Mouse (Mus musculus) forebrain, embryonic 12.5 days (tissue): Measurements from ENCODE around the gene Elane. TPM values are rescaled to one million over a fixed set of nuclear protein-coding genes. Genes with fewer than 3 reads are reported as not detected.
"Not testable (repeated sequence)": the region's sequence is repeated elsewhere in the genome, so short reads cannot be mapped to it uniquely, and the experiment has no call there.

Experiments used
- ATAC-seq: fragments of 200-750 bp; cut with Nextera tagmentation; 2 replicates; pipeline ENCODE4 v1.8.0; 2017; ENCODE audit warnings: moderate TSS enrichment; ENCODE audit not compliant: low FRiP score
- H3K27ac ChIP-seq: fragments of 300-500 bp; sonication (generic); 2 replicates; pipeline ENCODE4 v1.5.1; 2016; ENCODE audit warnings: mild to moderate bottlenecking
- H3K27me3 ChIP-seq: fragments of 300-500 bp; sonication (generic); 2 replicates; pipeline ENCODE4 v1.6.1; 2016; ENCODE audit warnings: mild to moderate bottlenecking
- H3K36me3 ChIP-seq: fragments of 300-500 bp; sonication (generic); replicated peaks from 2 replicates; pipeline ENCODE4 v1.6.1; 2016; ENCODE audit warnings: mild to moderate bottlenecking
- H3K4me1 ChIP-seq: fragments of 300-500 bp; sonication (generic); 2 replicates; pipeline ENCODE4 v1.6.1; 2016
- H3K4me2 ChIP-seq: fragments of 300-500 bp; sonication (generic); 2 replicates; pipeline ENCODE4 v1.6.1; 2016; ENCODE audit warnings: mild to moderate bottlenecking, moderate library complexity
- H3K4me3 ChIP-seq: fragments of 300-500 bp; sonication (generic); replicated peaks from 2 replicates; pipeline ENCODE4 v1.5.1; 2016; ENCODE audit warnings: mild to moderate bottlenecking
- H3K9ac ChIP-seq: fragments of 300-500 bp; sonication (generic); 2 replicates; pipeline ENCODE4 v1.6.1; 2016; ENCODE audit warnings: mild to moderate bottlenecking
- H3K9me3 ChIP-seq: fragments of 300-500 bp; sonication (generic); 2 replicates; pipeline ENCODE4 v1.6.1; 2016
- WGBS: fragments of 180-500 bp; shearing (Covaris S2); methylation state at CpG from one replicate; pipeline ENCODE4 v1.1.7; 2016; 5-methylcytosine and 5-hydroxymethylcytosine counted together
- polyA plus RNA-seq: library from polyadenylated mRNA; unstranded; fragments of >200 nt; fragmentation: Nextera tagmentation; extraction: Ambion mirVana; gene quantifications from 2 replicates; pipeline ENCODE4 v1.2.1, GENCODE M21; 2016

Gene Elane
- polyA plus RNA-seq, 1 experiment from 2014 or later: not detected

DNA sequence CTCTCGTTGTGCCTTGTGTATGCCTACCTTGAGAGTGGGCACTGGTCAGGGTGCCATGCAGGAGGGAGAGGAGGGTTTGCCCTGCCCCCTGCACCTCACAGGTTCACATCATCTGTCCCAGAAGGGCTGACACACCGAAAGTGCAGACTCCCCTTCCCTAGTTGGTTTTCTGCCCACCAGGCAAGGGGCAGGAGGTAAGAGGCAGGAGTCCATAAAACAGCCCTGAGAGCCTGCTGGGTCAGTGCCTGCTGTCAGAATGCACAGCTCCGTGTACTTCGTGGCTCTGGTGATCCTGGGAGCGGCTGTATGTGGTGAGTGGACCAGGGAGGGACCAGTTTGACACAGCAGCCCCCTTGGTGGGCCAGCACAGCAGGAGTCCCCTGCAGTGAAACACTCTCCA lies 4.6 kb downstream of the Elane start, which contains the start of gene Cfd:
Gene Cfd (plus strand): TSS at position 184 of the 400 bp plus-strand sequence.
- H3K36me3 ChIP-seq: peaks cover 14% of the 10 kb centered on the region
- peaks cover 41% of the 10 kb centered on the region for H3K27me3 ChIP-seq
- ATAC-seq: no peak
- H3K4me2 ChIP-seq: no peak within 1 kb of the TSS
- H3K4me1 ChIP-seq: no peaks in the 10 kb centered on the region
- no peak within 1 kb of the TSS for H3K9ac ChIP-seq
- H3K9me3 ChIP-seq: no peaks in the 10 kb centered on the region
- no peak within 1 kb of the TSS for H3K4me3 ChIP-seq
- no peak within 1 kb of the TSS for H3K27ac ChIP-seq
- whole genome bisulfite sequencing: 38% methylated on average over 5 of the region's 5 CpGs

GRCm38 (mm10) chr10:79892451-79893118 lies 6.5 kb downstream of the Elane start:
- H3K4me2 ChIP-seq, H3K4me3 ChIP-seq, H3K9ac ChIP-seq, H3K9me3 ChIP-seq, H3K4me1 ChIP-seq: not testable (repeated sequence)
- WGBS: 44% methylated on average over 22 of the region's 22 CpGs
- Histone ChIP-seq H3K36me3 (peaks cover 33% of the 10 kb centered on the region), H3K27me3 (peaks cover 51% of the 10 kb centered on the region), H3K27ac (0 out of 2 replicates have a peak overlapping the region, but pooled peaks have one; percentile 36)
- ATAC-seq: peak; percentile 66

DNA sequence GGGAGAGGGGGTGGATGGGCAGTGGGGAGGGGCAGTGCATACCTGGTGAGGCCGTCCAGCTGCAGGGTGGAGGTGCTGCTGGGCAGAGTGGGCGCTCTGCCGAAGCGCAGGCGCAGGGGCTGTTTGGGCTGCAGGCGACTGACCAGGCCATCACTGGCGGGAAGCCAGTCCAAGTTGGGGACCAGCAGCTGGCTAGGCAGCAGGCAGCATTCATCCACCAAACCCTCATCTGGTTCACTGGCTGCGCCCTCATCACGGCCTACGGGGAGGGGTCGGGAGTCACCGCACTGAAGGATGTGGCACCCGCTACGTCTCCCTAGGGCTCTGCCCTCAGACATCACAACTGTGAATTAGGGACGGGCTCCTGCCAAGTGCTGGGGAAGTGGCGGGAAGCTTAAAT lies 10.3 kb downstream of the Elane start:
- no peaks in the 10 kb centered on the region for H3K9me3 ChIP-seq
- H3K9ac ChIP-seq: no peak overlapping the region
- H3K4me2 ChIP-seq: no peak overlapping the region
- H3K36me3 ChIP-seq: peaks cover 59% of the 10 kb centered on the region
- 93% methylated on average over 16 of the region's 16 CpGs for WGBS
- no peak overlapping the region for H3K27ac ChIP-seq
- peaks cover 61% of the 10 kb centered on the region for H3K27me3 ChIP-seq
- no peak overlapping the region for H3K4me3 ChIP-seq
- no peak for ATAC-seq
- peaks cover 12% of the 10 kb centered on the region for H3K4me1 ChIP-seq

DNA sequence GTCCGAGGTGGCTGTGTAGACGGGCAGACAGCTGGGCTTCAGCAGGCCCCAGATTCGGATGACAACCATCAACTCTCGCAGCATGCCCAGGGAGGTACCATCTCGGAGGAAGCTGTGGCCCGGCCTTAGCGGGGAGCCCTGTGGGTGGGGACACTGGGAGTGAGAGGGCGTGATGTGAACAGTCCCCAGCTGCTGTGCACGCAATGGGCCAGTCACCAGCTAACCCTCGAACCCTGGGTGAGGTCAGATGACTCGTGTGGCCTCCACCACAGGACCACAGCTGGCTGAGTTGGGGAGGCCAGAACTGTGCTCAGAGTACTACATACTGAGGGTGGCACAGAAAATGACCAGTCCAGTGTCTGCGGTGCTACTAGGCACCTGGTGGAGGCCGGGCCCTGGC lies 10.8 kb downstream of the Elane start:
- Histone ChIP-seq H3K36me3 (peaks cover 59% of the 10 kb centered on the region), H3K4me2 (no peak overlapping the region), H3K27me3 (peaks cover 59% of the 10 kb centered on the region), H3K9me3 (no peaks in the 10 kb centered on the region), H3K4me3 (no peak overlapping the region), H3K4me1 (peaks cover 17% of the 10 kb centered on the region), H3K27ac (no peak overlapping the region), H3K9ac (no peak overlapping the region)
- WGBS: 88% methylated on average over 13 of the region's 13 CpGs
- no peak for ATAC-seq

GRCm38 (mm10) chr10:79897316-79898245 lies 11.5 kb downstream of the Elane start:
- H3K9ac ChIP-seq: no peak overlapping the region
- no peak overlapping the region for H3K4me2 ChIP-seq
- WGBS: 54% methylated on average over 20 of the region's 20 CpGs
- peaks cover 17% of the 10 kb centered on the region for H3K4me1 ChIP-seq
- no peaks in the 10 kb centered on the region for H3K9me3 ChIP-seq
- peaks cover 61% of the 10 kb centered on the region for H3K36me3 ChIP-seq
- H3K27me3 ChIP-seq: peaks cover 60% of the 10 kb centered on the region
- H3K27ac ChIP-seq: no peak overlapping the region
- no peak for ATAC-seq
- H3K4me3 ChIP-seq: no peak overlapping the region

DNA sequence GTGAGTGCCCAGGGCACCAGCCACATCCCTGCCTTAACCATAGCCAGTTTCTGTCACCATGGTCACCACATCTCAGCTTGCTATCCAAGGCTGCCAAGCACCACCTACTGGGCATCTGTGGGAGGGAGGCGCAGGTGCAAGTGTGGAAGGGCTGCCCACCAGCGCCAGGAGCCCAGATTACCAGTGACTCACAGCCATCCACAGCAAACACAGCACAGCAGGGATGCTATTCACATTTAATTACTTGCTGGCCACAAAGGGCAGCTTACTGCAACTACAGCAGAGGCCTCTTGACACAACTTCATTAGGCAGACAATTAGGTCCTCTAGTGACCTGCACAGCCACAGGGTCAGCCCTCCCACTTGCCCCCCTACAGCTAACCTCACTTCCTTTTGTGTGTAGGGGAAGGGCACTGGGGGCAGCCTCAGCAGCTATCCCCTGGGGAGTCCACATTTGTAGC lies 14.9 kb downstream of the Elane start:
- H3K4me1 ChIP-seq: peaks cover 17% of the 10 kb centered on the region
- no peak overlapping the region for H3K4me2 ChIP-seq
- peak overlapping the region; percentile 56 for H3K27ac ChIP-seq
- peak; percentile 68 for ATAC-seq
- peak overlapping the region; percentile 29; the same call in 1 of the 2 replicates for H3K9ac ChIP-seq
- H3K36me3 ChIP-seq: peaks cover 69% of the 10 kb centered on the region
- WGBS: 6% methylated on average over 2 of the region's 2 CpGs
- peaks cover 51% of the 10 kb centered on the region for H3K27me3 ChIP-seq
- no peak overlapping the region for H3K4me3 ChIP-seq
- no peaks in the 10 kb centered on the region for H3K9me3 ChIP-seq

DNA sequence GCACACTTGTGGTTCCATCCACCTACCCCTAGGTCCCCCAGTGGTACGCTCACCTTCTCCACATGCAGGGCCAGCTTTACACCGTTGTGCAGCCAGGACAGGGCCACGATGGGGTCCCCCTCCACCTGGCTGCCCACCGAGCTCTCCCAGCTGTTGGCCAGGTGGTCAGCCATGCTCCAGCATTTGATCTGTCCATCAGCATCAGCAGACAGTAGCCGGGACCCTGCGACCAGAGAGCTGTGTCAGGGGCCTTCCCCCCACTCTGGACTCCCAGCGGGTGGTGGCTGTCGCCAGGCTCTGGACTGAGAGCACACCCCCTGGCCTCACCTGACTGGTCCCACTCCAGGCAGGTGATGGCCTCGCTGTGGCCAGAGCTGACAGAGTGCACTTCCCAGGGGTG lies 20.7 kb downstream of the Elane start:
- peaks cover 13% of the 10 kb centered on the region for H3K27me3 ChIP-seq
- H3K4me1 ChIP-seq: peaks cover 12% of the 10 kb centered on the region
- no peak overlapping the region for H3K27ac ChIP-seq
- 92% methylated on average over 9 of the region's 9 CpGs for WGBS
- H3K4me2 ChIP-seq: no peak overlapping the region
- H3K9ac ChIP-seq: no peak overlapping the region
- H3K4me3 ChIP-seq: no peak overlapping the region
- H3K9me3 ChIP-seq: no peaks in the 10 kb centered on the region
- ATAC-seq: no peak
- H3K36me3 ChIP-seq: peaks cover 50% of the 10 kb centered on the region

- H3K9ac ChIP-seq: no peak overlapping the region
- H3K36me3 ChIP-seq: peaks cover 57% of the 10 kb centered on the region
- H3K27me3 ChIP-seq: peaks cover 11% of the 10 kb centered on the region
- H3K4me3 ChIP-seq: no peak overlapping the region
- 95% methylated on average over 10 of the region's 10 CpGs for WGBS
- H3K4me2 ChIP-seq: peak overlapping the region; percentile 45; the same call in 1 of the 2 replicates
- no peak overlapping the region for H3K27ac ChIP-seq
- ATAC-seq: no peak
- no peaks in the 10 kb centered on the region for H3K9me3 ChIP-seq
- H3K4me1 ChIP-seq: peaks cover 11% of the 10 kb centered on the region
Observed at GRCm38 (mm10) chr10:79907415-79907814, 21.4 kb downstream of the Elane start.

GRCm38 (mm10) chr10:79908167-79909091 lies 22.4 kb downstream of the Elane start, which contains the start of gene Med16:
Gene Med16, minus strand, starts transcription at chr10:79908923.
- peaks cover 54% of the 10 kb centered on the region for H3K36me3 ChIP-seq
- peak within 1 kb of the TSS; percentile 85 for H3K9ac ChIP-seq
- peak within 1 kb of the TSS; percentile 69 for H3K4me3 ChIP-seq
- peak within 1 kb of the TSS; percentile 97 for H3K27ac ChIP-seq
- WGBS: 2% methylated on average over 52 of the region's 52 CpGs
- H3K9me3 ChIP-seq: no peaks in the 10 kb centered on the region
- peak; percentile 93 for ATAC-seq
- peaks cover 11% of the 10 kb centered on the region for H3K4me1 ChIP-seq
- peaks cover under 1% of the 10 kb centered on the region for H3K27me3 ChIP-seq
- H3K4me2 ChIP-seq: peak within 1 kb of the TSS; percentile 45

GRCm38 (mm10) chr10:79909092-79909922 lies 23.3 kb downstream of the Elane start:
- H3K9me3 ChIP-seq: no peaks in the 10 kb centered on the region
- H3K36me3 ChIP-seq: peaks cover 51% of the 10 kb centered on the region
- peak overlapping the region; percentile 18; the same call in 1 of the 2 replicates for H3K4me3 ChIP-seq
- H3K27me3 ChIP-seq: no peaks in the 10 kb centered on the region
- H3K4me2 ChIP-seq: peak overlapping the region; percentile 45
- H3K9ac ChIP-seq: peak overlapping the region; percentile 2
- peak overlapping the region; percentile 78 for H3K27ac ChIP-seq
- ATAC-seq: peak; percentile 55
- WGBS: 26% methylated on average over 14 of the region's 14 CpGs
- peaks cover 17% of the 10 kb centered on the region for H3K4me1 ChIP-seq

- Histone ChIP-seq H3K36me3 (peaks cover 42% of the 10 kb centered on the region), H3K27me3 (no peaks in the 10 kb centered on the region; the same call in 1 of the 2 replicates), H3K9ac (0 out of 2 replicates have a peak within 1 kb of the TSS, but pooled peaks have one; percentile 25), H3K4me3 (no peak within 1 kb of the TSS), H3K27ac (peak within 1 kb of the TSS; percentile 78), H3K4me2 (no peak within 1 kb of the TSS), H3K4me1 (peaks cover 30% of the 10 kb centered on the region), H3K9me3 (no peaks in the 10 kb centered on the region)
- no peak for ATAC-seq
- WGBS: 93% methylated on average over 4 of the region's 4 CpGs
Observed at GRCm38 (mm10) chr10:79910556-79910955, 24.5 kb downstream of the Elane start, which contains the start of gene Gm26602. Gene Gm26602, plus strand, starts transcription at chr10:79910856.
